Mouse (Mus musculus): ENCODE data around the gene Arl9.
"Not testable (repeated sequence)": the region's sequence is repeated elsewhere in the genome, so short reads cannot be mapped to it uniquely, and the experiment has no call there.

Arl9 gene

DNA sequence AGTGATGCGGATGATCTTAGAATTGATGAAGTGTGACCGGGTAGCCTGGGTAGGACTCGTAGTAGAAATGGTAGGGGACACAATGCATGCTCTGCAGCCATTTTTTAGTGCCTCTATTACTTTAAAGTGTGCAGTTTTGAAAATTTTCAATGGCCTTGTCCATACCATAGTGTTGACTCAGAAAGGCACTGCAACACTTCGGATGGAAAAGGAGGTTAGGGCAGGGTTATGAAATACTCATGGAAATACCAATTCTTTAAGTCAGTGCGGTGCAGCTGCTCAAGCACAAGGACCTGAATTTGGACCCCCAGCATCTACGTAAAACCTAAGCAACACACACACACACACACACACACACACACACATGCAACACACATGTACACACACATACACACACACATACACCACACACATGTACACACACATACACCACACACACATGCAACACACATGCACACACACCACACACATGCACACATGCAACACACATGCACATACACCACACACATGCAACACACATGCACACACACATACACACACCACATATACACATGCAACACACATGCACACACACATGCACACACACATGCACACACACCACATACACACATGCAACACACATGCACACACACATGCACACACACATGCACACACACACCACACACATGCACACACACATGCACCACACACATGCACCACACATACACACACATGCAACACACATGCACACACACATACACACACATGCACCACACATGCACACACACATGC is at the start of gene Arl9:
TSS of gene Arl9 (plus strand) at position 5 of the 771 bp plus-strand sequence.
- no peak for DNase-seq (ENCODE audit: low spot score)

DNA sequence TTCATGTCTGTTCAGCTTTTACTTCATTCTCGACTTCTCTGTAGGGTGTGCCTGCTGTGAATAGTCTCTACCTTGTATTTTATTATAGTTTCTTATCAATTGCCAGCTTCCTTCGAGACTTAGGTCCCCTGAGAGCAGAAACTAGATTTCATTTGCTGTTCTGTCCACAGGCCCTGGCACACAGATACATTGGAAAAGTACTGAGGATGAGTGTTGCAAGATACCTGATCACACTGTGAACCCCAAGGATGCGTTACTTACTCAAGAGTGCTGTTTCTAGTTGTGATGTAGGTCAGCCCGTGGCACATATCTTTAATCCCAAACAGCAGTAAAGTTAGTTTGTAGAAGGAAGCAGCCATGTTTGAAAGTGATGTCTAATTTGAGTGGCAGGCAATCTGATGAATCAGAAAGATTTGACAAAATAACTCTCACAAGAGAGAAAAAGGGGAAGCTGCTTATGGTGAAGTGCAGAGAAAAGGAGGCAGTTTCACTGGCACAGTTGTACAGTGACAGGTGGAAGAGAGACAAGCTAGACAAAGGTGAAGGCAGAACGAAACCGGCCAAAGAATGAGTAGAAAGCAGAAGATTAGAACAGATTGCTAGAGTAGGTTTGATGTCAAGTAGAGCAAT is 49.5 kb upstream of the Arl9 start:
- DNase-seq (ENCODE audit: low spot score) = no peak

GRCm38 (mm10) chr5:76955474-76955873 is 48.4 kb upstream of the Arl9 start:
- DNase-seq (ENCODE audit: low spot score) = no peak

GRCm38 (mm10) chr5:76957954-76958353 is 45.9 kb upstream of the Arl9 start:
- DNase-seq (ENCODE audit: low spot score) = no peak

GRCm38 (mm10) chr5:76959587-76959986 is 44.3 kb upstream of the Arl9 start:
- DNase-seq (ENCODE audit: low spot score) = no peak

DNA sequence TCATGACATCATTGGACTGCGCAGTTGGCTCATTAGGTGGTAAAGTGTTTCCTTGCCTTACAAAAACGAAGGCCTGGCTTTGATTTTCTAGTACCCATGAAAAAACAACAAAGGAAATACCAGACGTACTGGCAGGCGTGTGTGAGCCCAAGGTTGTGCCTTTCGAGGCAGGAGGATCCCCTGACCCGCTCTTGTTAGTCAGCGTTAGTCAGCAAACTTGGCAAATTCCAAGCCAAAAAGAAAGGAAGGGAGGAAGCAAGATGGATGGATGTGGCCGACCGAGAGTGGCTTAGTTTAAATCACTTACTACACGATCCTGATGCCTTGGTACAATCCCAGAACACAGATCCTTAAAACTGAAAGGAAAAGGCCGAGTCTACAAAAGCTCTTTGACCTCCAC is 41.3 kb upstream of the Arl9 start:
- no peak for DNase-seq (ENCODE audit: low spot score)

- no peak for DNase-seq (ENCODE audit: low spot score)
Observed at GRCm38 (mm10) chr5:76964651-76965050, 39.2 kb upstream of the Arl9 start.

DNA sequence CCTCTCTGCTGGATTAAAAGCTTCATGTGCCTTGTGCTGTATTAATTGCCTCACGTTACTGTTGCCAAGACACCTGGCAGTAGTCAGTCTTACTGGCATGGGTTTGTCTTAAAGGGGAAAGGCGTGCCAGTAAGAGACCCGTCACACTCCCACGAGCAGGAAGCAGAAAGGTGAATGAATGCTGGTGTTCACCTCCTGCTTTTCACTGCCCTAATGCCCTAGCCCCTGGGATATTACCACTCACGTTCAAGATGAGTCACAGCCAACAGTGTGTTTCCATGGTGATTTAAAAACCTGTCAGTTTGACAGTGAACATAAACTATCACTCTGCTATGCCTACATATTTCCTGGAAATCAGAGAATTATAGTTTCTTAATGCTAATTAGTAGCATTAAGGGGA is 34.6 kb upstream of the Arl9 start:
- no peak for DNase-seq (ENCODE audit: low spot score)

DNA sequence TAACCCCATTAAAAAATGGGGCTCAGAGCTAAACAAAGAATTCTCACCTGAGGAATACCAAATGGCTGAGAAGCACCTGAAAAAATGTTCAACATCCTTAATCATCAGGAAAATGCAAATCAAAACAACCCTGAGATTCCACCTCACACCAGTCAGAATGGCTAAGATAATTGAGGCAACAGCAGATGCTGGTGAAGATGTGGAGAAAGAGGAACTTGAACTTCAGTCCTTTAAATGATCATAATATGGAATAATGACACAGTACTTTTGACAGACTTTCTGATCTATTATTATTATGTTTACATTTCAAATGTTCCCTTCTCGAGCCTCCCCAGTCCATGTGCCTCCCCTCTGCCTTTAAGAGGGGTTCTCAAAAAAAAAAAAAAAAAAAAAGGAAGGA is 32.7 kb upstream of the Arl9 start:
- DNase-seq (ENCODE audit: low spot score) = not testable (repeated sequence)

DNA sequence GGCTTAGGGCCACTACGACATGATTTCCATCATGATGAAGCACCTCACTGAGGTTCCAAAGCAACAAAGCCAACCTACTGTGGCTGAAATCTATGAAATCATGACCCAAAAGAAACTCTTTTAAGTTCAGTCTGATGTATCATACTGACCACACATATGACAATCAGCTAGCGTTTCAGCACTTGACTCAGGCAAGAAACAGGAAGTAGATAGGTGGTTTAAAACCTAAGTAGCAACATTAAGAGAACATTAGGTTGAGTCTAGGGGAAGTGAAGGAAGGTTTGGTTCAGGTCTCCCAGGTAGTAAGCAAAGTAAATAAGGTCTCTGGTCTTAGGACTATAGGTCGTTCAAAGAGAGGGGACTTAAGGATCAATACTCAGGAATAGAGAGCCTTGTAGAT is 30.4 kb upstream of the Arl9 start:
- DNase-seq (ENCODE audit: low spot score) = no peak

DNA sequence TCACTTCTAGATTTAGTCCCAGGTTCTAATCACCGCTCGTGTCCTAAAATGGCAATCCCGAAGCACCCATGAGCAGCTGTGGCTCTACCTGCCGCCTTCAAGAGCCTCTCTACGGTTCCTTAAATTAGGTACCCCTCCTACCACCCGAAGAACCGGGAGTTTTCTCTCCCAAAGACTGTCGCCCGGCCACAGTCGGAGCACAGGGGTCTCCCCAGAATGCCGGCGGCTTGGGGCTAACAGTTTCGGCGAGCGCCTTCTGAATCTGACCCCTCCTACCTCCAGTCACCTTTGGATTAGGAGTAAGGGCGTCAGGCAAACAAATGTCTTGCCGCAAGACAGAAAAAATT is 29.7 kb upstream of the Arl9 start:
- no peak for DNase-seq (ENCODE audit: low spot score)

GRCm38 (mm10) chr5:76974554-76975285 is 29.1 kb upstream of the Arl9 start, which contains the start of gene Srp72:
TSS of gene Srp72 (plus strand) at chr5:76974683.
- peak; percentile 94 for DNase-seq (ENCODE audit: low spot score)

GRCm38 (mm10) chr5:76975736-76976135 is 28.1 kb upstream of the Arl9 start:
- no peak for DNase-seq (ENCODE audit: low spot score)

GRCm38 (mm10) chr5:76984015-76984414 is 19.8 kb upstream of the Arl9 start:
- DNase-seq (ENCODE audit: low spot score) = no peak

GRCm38 (mm10) chr5:76990789-76991188 is 13.1 kb upstream of the Arl9 start:
- DNase-seq (ENCODE audit: low spot score) = no peak

GRCm38 (mm10) chr5:76993174-76993814 is 10.6 kb upstream of the Arl9 start:
- no peak for DNase-seq (ENCODE audit: low spot score)

DNA sequence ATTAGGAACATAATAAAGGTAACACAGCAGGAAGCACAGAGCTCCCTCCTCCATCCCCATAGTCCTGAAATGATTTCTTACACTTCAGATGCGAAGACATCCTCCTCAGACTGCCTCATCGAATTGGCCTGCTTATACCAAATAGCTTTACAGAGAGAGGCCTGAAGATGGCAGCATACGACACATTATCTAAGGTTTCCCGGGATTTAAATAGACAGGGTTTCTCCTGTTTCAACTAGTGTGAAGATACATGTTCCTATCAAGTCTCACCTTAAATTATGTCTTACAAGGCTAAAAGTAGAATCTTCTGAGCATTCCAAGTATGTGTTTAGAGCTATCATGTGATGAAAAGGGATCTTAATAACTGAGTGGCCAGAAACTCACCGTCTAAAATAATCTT is 5.4 kb upstream of the Arl9 start:
- no peak for DNase-seq (ENCODE audit: low spot score)

DNA sequence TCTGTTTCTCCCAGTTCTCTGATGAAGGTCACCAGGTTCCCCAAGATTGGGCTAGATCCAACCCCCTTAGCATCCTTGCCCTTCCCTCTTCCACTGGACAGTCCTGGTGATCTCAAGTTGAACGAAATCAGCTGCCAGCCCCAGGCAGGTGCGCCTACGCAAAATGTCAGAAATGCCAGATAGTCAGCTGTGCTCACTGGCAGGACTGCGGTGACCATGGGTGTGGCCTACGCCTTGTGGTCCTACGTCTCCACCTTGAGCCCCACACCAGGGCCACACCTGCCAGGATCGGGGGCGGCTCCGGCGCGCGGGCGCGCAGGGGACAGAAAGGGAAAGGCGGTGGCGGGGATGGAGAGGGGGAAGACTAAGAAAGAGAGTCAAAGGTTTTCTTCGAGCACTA is 2.7 kb upstream of the Arl9 start:
- DNase-seq (ENCODE audit: low spot score) = no peak

- no peak for DNase-seq (ENCODE audit: low spot score)
Observed at GRCm38 (mm10) chr5:77010352-77010751, 6.5 kb downstream of the Arl9 start.

GRCm38 (mm10) chr5:77011082-77011481 is 7.2 kb downstream of the Arl9 start:
- DNase-seq (ENCODE audit: low spot score) = no peak

DNA sequence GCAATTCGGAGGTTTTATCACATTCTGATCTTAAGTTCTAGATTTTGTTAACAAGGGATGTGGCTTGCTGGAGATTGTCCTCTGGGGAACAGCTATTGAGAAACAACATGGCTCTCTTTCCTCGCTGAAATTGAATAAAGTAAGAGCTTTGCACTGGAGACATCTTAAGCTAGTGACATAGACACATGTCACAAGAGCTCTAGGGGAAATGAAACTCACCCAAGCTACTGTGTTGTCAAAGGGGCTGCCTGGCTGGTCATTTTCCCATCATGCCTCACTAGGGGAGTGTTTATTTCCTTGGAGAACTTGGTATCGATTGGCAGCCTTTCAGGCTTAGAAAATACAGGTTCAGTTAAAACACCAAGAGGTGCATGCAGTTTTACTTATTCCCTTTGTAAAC is 9.3 kb downstream of the Arl9 start:
- no peak for DNase-seq (ENCODE audit: low spot score)
